Mouse (Mus musculus) limb, embryonic 13.5 days (tissue): ENCODE measurements around the gene Ccdc160. TPM values are rescaled to one million over a fixed set of nuclear protein-coding genes. Genes with fewer than 3 reads are reported as not detected.
A peak's percentile ranks its signal among the peaks of the same experiment; 100 is the strongest.

Source experiments
- microRNA counts: library from miRNA; unstranded; fragments of <30 nt; microRNA quantifications from one replicate; lab custom pipeline; 2016
- microRNA-seq: library from miRNA; unstranded; fragments of <30 nt; microRNA quantifications from one replicate; pipeline ENCODE4, GENCODE M21; 2016
- polyA plus RNA-seq: library from polyadenylated mRNA; unstranded; fragments of >200 nt; fragmentation: Nextera tagmentation; extraction: Ambion mirVana; gene quantifications from 2 replicates; pipeline ENCODE4 v1.2.1, GENCODE M21; 2015

The Ccdc160 gene
- polyA plus RNA-seq, 1 experiment from 2014 or later, result 0.37 TPM

MicroRNA genes within 50 kb of the gene (microRNA counts, 519-probe panel; counts per million panel counts)
- microRNA mmu-miR-106a+mmu-miR-17 (lab: Ali Mortazavi, UCI), result 5,484 counts per million, percentile 98 among the panel's probes with 10 or more counts
- not detected for microRNA mmu-miR-18b (lab: Ali Mortazavi, UCI)
- not detected for microRNA mmu-miR-363 (lab: Ali Mortazavi, UCI)

Small RNA genes within 50 kb of the gene (microRNA-seq; reads per million reads assigned to microRNA genes)
- gene Mir106a (222 reads per million, percentile 62 among the genes with 10 or more reads in this experiment), gene Mir18b (20.0 reads per million, percentile 36 among the genes with 10 or more reads in this experiment), gene Mir19b-2 (3.3 reads per million, percentile 14 among the genes with 10 or more reads in this experiment), gene Mir20b (127 reads per million, percentile 56 among the genes with 10 or more reads in this experiment), gene Mir363 (132 reads per million, percentile 56 among the genes with 10 or more reads in this experiment), gene Mir92-2 (85.0 reads per million, percentile 50 among the genes with 10 or more reads in this experiment)

Other genes starting within 250 kb of the Ccdc160 start
- gene Gpc3, start 177.2 kb upstream of the Ccdc160 start, polyA plus RNA-seq, result 1,264 and 1,302 TPM in 2 replicates
- gene Phf6, start 121.1 kb downstream of the Ccdc160 start, polyA plus RNA-seq, result 57.4 and 65.6 TPM in 2 replicates
- 88.4 and 94.0 TPM in 2 replicates for gene Hprt, start 196.9 kb downstream of the Ccdc160 start, polyA plus RNA-seq